8 mouse cellular contexts compared by ENCODE assay signal in the genomic region with DNA sequence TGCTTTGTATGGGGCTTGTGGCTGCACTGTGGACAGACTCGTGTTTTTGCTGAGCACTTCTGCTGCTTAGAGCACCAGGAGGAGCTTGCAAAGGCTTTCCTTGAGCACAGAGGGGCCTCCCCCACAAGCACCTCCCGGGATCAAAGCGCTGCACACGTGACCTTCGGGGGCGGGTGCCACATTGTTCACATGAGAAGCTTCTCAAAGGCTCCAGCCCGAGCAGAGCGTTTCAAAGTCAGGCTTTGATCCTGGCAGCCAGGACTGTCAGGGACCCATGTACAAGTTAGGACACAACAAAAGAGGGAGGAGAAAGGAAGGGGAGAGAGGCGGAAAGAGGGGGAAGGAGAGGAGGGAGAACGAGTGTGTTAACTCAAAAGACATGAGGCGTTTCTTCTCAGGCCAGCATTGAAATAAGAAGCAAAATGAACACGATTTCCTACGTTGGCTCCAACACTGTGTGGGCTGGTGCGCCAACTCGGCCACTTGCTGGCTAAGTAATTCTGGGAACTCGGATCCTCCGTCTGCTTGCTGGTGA. TPM values are rescaled to one million over a fixed set of nuclear protein-coding genes. Genes with fewer than 3 reads are reported as not detected.
DNase-seq lines count a peak whose midpoint lies in the region; ATAC-seq and TF ChIP-seq lines count a peak whose summit lies in the region.

No protein-coding gene starts in this region.

- TF ChIP-seq POLR2A in olfactory bulb, adult 2 months (IDR thresholded peaks at IDR 0.05; ENCODE audit: insufficient read depth, low read depth, low read length): no peak

- peaks cover 21% of the 10 kb centered on the region for H3K4me1 ChIP-seq in embryonic facial prominence, embryonic 14.5 days (ENCODE audit: control insufficient read depth, insufficient read depth, low read length)
- peaks cover 11% of the 10 kb centered on the region; the same call in 1 of the 2 replicates for H3K4me1 ChIP-seq in heart, postnatal 0 days (ENCODE audit: control insufficient read depth, insufficient read depth)
- H3K4me1 ChIP-seq in liver, embryonic 15.5 days (replicated peaks): no peaks in the 10 kb centered on the region
- H3K4me1 ChIP-seq in olfactory bulb, adult 2 months (ENCODE audit: control insufficient read depth, insufficient read depth, low read length): peaks cover 12% of the 10 kb centered on the region

- peak overlapping the region; percentile 35; the same call in 1 of the 2 replicates for H3K9ac ChIP-seq in embryonic facial prominence, embryonic 14.5 days (ENCODE audit: low read depth, low read length)
- H3K9ac ChIP-seq in heart, postnatal 0 days (replicated peaks; ENCODE audit: low read depth, low read length): peak overlapping the region; percentile 47; the same call in 1 of the 2 replicates
- H3K9ac ChIP-seq in liver, embryonic 15.5 days: no peak overlapping the region

- DNase-seq in spleen, postnatal 36 days (ENCODE audit: low spot score in 2 of 2): peak; percentile 19 to 26
- no peak for DNase-seq in spleen, adult 12 weeks (ENCODE audit: low spot score)
- DNase-seq in embryonic facial prominence, embryonic 14.5 days (ENCODE audit: low spot score): peak; percentile 96
- DNase-seq in heart, postnatal 0 days (ENCODE audit: low spot score): peak; percentile 56
- peak; percentile 79 to 87 for DNase-seq in kidney, postnatal 4 days
- DNase-seq in thymus, postnatal 36 days: peak; percentile 85 to 91

- peak overlapping the region; percentile 18; the same call in 1 of the 2 replicates for H3K4me3 ChIP-seq in embryonic facial prominence, embryonic 14.5 days (ENCODE audit: low read depth, low read length)
- H3K4me3 ChIP-seq in heart, postnatal 0 days (ENCODE audit: low read depth, low read length): peak overlapping the region; percentile 38
- no peak overlapping the region for H3K4me3 ChIP-seq in liver, embryonic 15.5 days (replicated peaks)
- 0 out of 2 replicates have a peak overlapping the region, but pooled peaks have one; percentile 0 for H3K4me3 ChIP-seq in olfactory bulb, adult 2 months (ENCODE audit: insufficient read depth, low read depth, low read length)

- TF ChIP-seq EP300 in heart, postnatal 0 days (IDR thresholded peaks at IDR 0.05; ENCODE audit: low read depth): no peak

- TF ChIP-seq CTCF in heart, postnatal 0 days (IDR thresholded peaks at IDR 0.05; ENCODE audit: low read depth): no peak
- no peak for TF ChIP-seq CTCF in olfactory bulb, adult 2 months (IDR thresholded peaks at IDR 0.05; ENCODE audit: insufficient read depth, low read depth, low read length)

- peak overlapping the region; percentile 45 for H3K27ac ChIP-seq in embryonic facial prominence, embryonic 14.5 days (replicated peaks; ENCODE audit: low read depth, low read length)
- peak overlapping the region; percentile 57; the same call in 1 of the 2 replicates for H3K27ac ChIP-seq in heart, postnatal 0 days (ENCODE audit: low read depth)
- no peak overlapping the region for H3K27ac ChIP-seq in liver, embryonic 15.5 days (replicated peaks)
- 0 out of 2 replicates have a peak overlapping the region, but pooled peaks have one; percentile 28 for H3K27ac ChIP-seq in olfactory bulb, adult 2 months (ENCODE audit: insufficient read depth, low read depth, low read length)

- 0 out of 2 replicates have a peak, but pooled peaks cover 3% of the 10 kb centered on the region for H3K36me3 ChIP-seq in embryonic facial prominence, embryonic 14.5 days (ENCODE audit: control insufficient read depth, insufficient read depth, low read length)
- H3K36me3 ChIP-seq in heart, postnatal 0 days (replicated peaks; ENCODE audit: control insufficient read depth, insufficient read depth, low read length): no peaks in the 10 kb centered on the region
- H3K36me3 ChIP-seq in liver, embryonic 15.5 days (replicated peaks): no peaks in the 10 kb centered on the region

- H3K4me2 ChIP-seq in embryonic facial prominence, embryonic 14.5 days (ENCODE audit: low read depth, low read length): peak overlapping the region; percentile 49
- peak overlapping the region; percentile 67 for H3K4me2 ChIP-seq in heart, postnatal 0 days (ENCODE audit: low read depth, low read length)
- H3K4me2 ChIP-seq in liver, embryonic 15.5 days: peak overlapping the region; percentile 30

- WGBS in embryonic facial prominence, embryonic 14.5 days: under 1% methylated on average over 17 of the region's 17 CpGs
- WGBS in heart, postnatal 0 days: 1% methylated on average over 17 of the region's 17 CpGs
- 8% methylated on average over 17 of the region's 17 CpGs for WGBS in liver, embryonic 15.5 days (ENCODE audit: insufficient replicate concordance)
- WGBS in olfactory bulb, adult 2 months: 5% methylated on average over 17 of the region's 17 CpGs

- peak; percentile 92 for ATAC-seq in embryonic facial prominence, embryonic 14.5 days (ENCODE audit: low read depth)
- peak; percentile 81 for ATAC-seq in heart, postnatal 0 days (ENCODE audit: insufficient read depth, low read depth)
- ATAC-seq in liver, embryonic 15.5 days (ENCODE audit: insufficient read depth): no peak

- no peaks in the 10 kb centered on the region for H3K9me3 ChIP-seq in embryonic facial prominence, embryonic 14.5 days (ENCODE audit: control insufficient read depth, low read length)
- H3K9me3 ChIP-seq in heart, postnatal 0 days (replicated peaks; ENCODE audit: control insufficient read depth, low read length): no peaks in the 10 kb centered on the region
- H3K9me3 ChIP-seq in liver, embryonic 15.5 days (replicated peaks): no peaks in the 10 kb centered on the region

- H3K27me3 ChIP-seq in embryonic facial prominence, embryonic 14.5 days (replicated peaks; ENCODE audit: control insufficient read depth, insufficient read depth, low read length): no peaks in the 10 kb centered on the region
- no peaks in the 10 kb centered on the region for H3K27me3 ChIP-seq in heart, postnatal 0 days (ENCODE audit: control insufficient read depth, insufficient read depth, low read length)
- H3K27me3 ChIP-seq in liver, embryonic 15.5 days: no peaks in the 10 kb centered on the region

RNA-seq across cellular contexts. Expression of gene Tnfrsf19, which starts 33.8 kb away (rescaled TPM):
- 94.1 and 99.9 TPM in 2 replicates for polyA plus RNA-seq in embryonic facial prominence, embryonic 14.5 days (2014; fragmentation: Nextera tagmentation; extraction: Ambion mirVana)
- total RNA-seq in heart, postnatal 0 days (2014; rRNA removed; ENCODE audit: low replicate concordance): 6.4 and 23.0 TPM in 2 replicates
- 7.0 and 8.7 TPM in 2 replicates for polyA plus RNA-seq in heart, postnatal 0 days (2015; fragmentation: Nextera tagmentation; extraction: Ambion mirVana)
- 4.4 and 4.7 TPM in 2 replicates for polyA plus RNA-seq in liver, embryonic 15.5 days (2015; fragmentation: Nextera tagmentation; extraction: Ambion mirVana)
- polyA plus RNA-seq in olfactory bulb, adult 2 months (2012; ENCODE audit: insufficient read depth, insufficient read length, low replicate concordance, missing spikeins): not detected in 2 replicates
